Mouse (Mus musculus): Measurements from ENCODE around the gene Gm379.

- TF ChIP-seq CTCF (IDR thresholded peaks at IDR 0.05; ENCODE audit: low read depth) (no peak), EP300 (IDR thresholded peaks at IDR 0.05; ENCODE audit: low read depth) (no peak)
These were observed 43.8 kb downstream of the Gm379 start for GRCm38 (mm10) chrX:108620886-108621285.

Measured in liver, postnatal 0 days (tissue).